Mouse (Mus musculus) megakaryocyte, embryonic 14.5 days (primary cell): ENCODE measurements around the gene Setd1a.

Experiments
- FLI1 ChIP-seq: IDR thresholded peaks from 2 replicates; pipeline ENCODE4 v1.6.1; 2012; ENCODE audit warnings: low read length, inconsistent platforms, mixed read lengths
- GATA1 ChIP-seq: IDR thresholded peaks from 3 replicates; pipeline ENCODE4 v1.6.1; 2012; ENCODE audit warnings: mixed read lengths, low read length, inconsistent platforms, borderline replicate concordance

- TF ChIP-seq GATA1 = no peak
- TF ChIP-seq FLI1 = no peak
These were observed 22.7 kb downstream of the Setd1a start for GRCm38 (mm10) chr7:127799211-127799610.
